Mouse (Mus musculus) CH12.LX (cell line): ENCODE measurements around the gene Mtfr1l.

Source experiments
- CTCF ChIP-seq, 2 experiments: IDR thresholded peaks in 1 of 2; conservative IDR thresholded peaks in 1 of 2; 2 replicates each; pipeline ENCODE4 v1.5.1; 2011 to 2012; ENCODE audit warnings: low read depth in 2 of 2, low read length in 2 of 2, improper control_type of control experiment in 1 of 2, inconsistent platforms in 1 of 2, mild to moderate bottlenecking in 1 of 2, moderate library complexity in 1 of 2
- EP300 ChIP-seq: IDR thresholded peaks from 2 replicates; pipeline ENCODE4 v1.6.1; 2011; ENCODE audit warnings: low read length, improper control_type of control experiment
- NRF1 ChIP-seq: IDR thresholded peaks from 2 replicates; pipeline ENCODE4 v1.6.1; 2014; ENCODE audit warnings: low read depth, mild to moderate bottlenecking, inconsistent platforms, low read length, improper control_type of control experiment, moderate library complexity
- POLR2A ChIP-seq: IDR thresholded peaks from 2 replicates; pipeline ENCODE4 v1.6.1; 2011; ENCODE audit warnings: low read depth, mild to moderate bottlenecking, improper control_type of control experiment, low read length
- RCOR1 ChIP-seq: conservative IDR thresholded peaks from 2 replicates; pipeline ENCODE4 v1.6.1; 2012; ENCODE audit warnings: low read depth, mild to moderate bottlenecking, inconsistent platforms, low read length, improper control_type of control experiment
- SMC3 ChIP-seq: IDR thresholded peaks from 2 replicates; pipeline ENCODE4 v1.6.1; 2011; ENCODE audit warnings: low read depth, low read length, improper control_type of control experiment
- UBTF ChIP-seq: IDR thresholded peaks from 2 replicates; pipeline ENCODE4 v1.6.1; 2012; ENCODE audit warnings: low read depth, mild to moderate bottlenecking, inconsistent platforms, low read length, improper control_type of control experiment, moderate library complexity
- ZNF384 ChIP-seq: IDR thresholded peaks from 2 replicates; pipeline ENCODE4 v1.6.1; 2012; ENCODE audit warnings: low read depth, low read length, improper control_type of control experiment, inconsistent platforms

GRCm38 (mm10) chr4:134570704-134571451, 35.7 kb upstream of the Mtfr1l start:
- TF ChIP-seq ZNF384 (no peak), EP300 (no peak), POLR2A (no peak), CTCF (conservative IDR thresholded peaks at IDR 0.05 in 1 of 2, IDR thresholded peaks at IDR 0.05 in 1 of 2; ENCODE audit: low read depth in 2 of 2, low read length in 2 of 2) (no peak), SMC3 (no peak), RCOR1 (no peak), NRF1 (no peak), UBTF (no peak)
